Mouse (Mus musculus): ENCODE measurements around the gene Myo1d.

- TF ChIP-seq JUND (IDR thresholded peaks at IDR 0.05; ENCODE audit: low read depth, low read length) (no peak), CHD2 (IDR thresholded peaks at IDR 0.05; ENCODE audit: low read length) (no peak), POLR2A (IDR thresholded peaks at IDR 0.05; ENCODE audit: control insufficient read depth in 1 of 2, insufficient read depth in 1 of 2, low read depth in 1 of 2, low read length in 2 of 2, poor library complexity in 1 of 2) (no peak), RAD21 (IDR thresholded peaks at IDR 0.05; ENCODE audit: low read depth, low read length) (no peak), MYC (IDR thresholded peaks at IDR 0.05; ENCODE audit: low read depth, low read length) (no peak), EP300 (IDR thresholded peaks at IDR 0.05; ENCODE audit: low read depth in 1 of 2, low read length in 2 of 2) (no peak), CTCF (IDR thresholded peaks at IDR 0.05 in 2 of 3, conservative IDR thresholded peaks at IDR 0.05 in 1 of 3; ENCODE audit: control insufficient read depth in 1 of 3, insufficient read depth in 1 of 3, low read depth in 2 of 3, low read length in 3 of 3, poor library complexity in 1 of 3, severe bottlenecking in 1 of 3) (no peak), GATA1 (IDR thresholded peaks at IDR 0.05; ENCODE audit: low read depth, low read length) (no peak)
Measured at GRCm38 (mm10) chr11:80507791-80508190, 272.0 kb downstream of the Myo1d start.

Measured in MEL (cell line).